Mouse (Mus musculus) yolk sac, embryonic 10.5 days (tissue): ENCODE measurements around the gene Traf4.

Experiments used
- DNase-seq: peaks from one replicate; pipeline ENCODE4 v3.0.0-alpha.2; 2017; ENCODE audit warnings: low spot score

Gene Traf4

GRCm38 (mm10) chr11:78140665-78141064 lies 24.7 kb downstream of the Traf4 start:
- no peak for DNase-seq

GRCm38 (mm10) chr11:78138023-78138422 lies 27.4 kb downstream of the Traf4 start:
- DNase-seq, result no peak

- no peak for DNase-seq
Measured at GRCm38 (mm10) chr11:78137584-78137983, 27.8 kb downstream of the Traf4 start.

GRCm38 (mm10) chr11:78136132-78136531 lies 29.3 kb downstream of the Traf4 start:
- no peak for DNase-seq

- DNase-seq, result peak; percentile 80
Measured at GRCm38 (mm10) chr11:78135314-78135713, 30.1 kb downstream of the Traf4 start.

- DNase-seq, result no peak
Measured at GRCm38 (mm10) chr11:78134344-78134743, 31.0 kb downstream of the Traf4 start.

GRCm38 (mm10) chr11:78133915-78134314 lies 31.5 kb downstream of the Traf4 start:
- no peak for DNase-seq

- no peak for DNase-seq
Measured at GRCm38 (mm10) chr11:78129458-78129857, 35.9 kb downstream of the Traf4 start.

- no peak for DNase-seq
Measured at GRCm38 (mm10) chr11:78126739-78127138, 38.6 kb downstream of the Traf4 start.

GRCm38 (mm10) chr11:78125691-78126090 lies 39.7 kb downstream of the Traf4 start:
- no peak for DNase-seq

- DNase-seq, result no peak
Measured at GRCm38 (mm10) chr11:78123782-78124181, 41.6 kb downstream of the Traf4 start.

GRCm38 (mm10) chr11:78122815-78123214 lies 42.6 kb downstream of the Traf4 start:
- no peak for DNase-seq

GRCm38 (mm10) chr11:78121176-78121575 lies 44.2 kb downstream of the Traf4 start:
- no peak for DNase-seq

- DNase-seq, result no peak
Measured at GRCm38 (mm10) chr11:78119898-78120297, 45.5 kb downstream of the Traf4 start.

- no peak for DNase-seq
Measured at GRCm38 (mm10) chr11:78118467-78118866, 46.9 kb downstream of the Traf4 start.

- DNase-seq, result no peak
Measured at GRCm38 (mm10) chr11:78116146-78116410, 49.3 kb downstream of the Traf4 start.

- DNase-seq, result peak; percentile 98
Measured at GRCm38 (mm10) chr11:78115367-78116145, 49.8 kb downstream of the Traf4 start.

- DNase-seq, result no peak
Measured at GRCm38 (mm10) chr11:78114676-78115366, 50.6 kb downstream of the Traf4 start.

GRCm38 (mm10) chr11:78113616-78114015 lies 51.8 kb downstream of the Traf4 start:
- DNase-seq, result no peak
